Mouse (Mus musculus) cerebellum, postnatal 14 days (tissue): Measurements from ENCODE around the gene Anapc4.

Experiments used
- DNase-seq, 2 experiments: peaks; one replicate each; pipeline ENCODE4 v3.0.0; 2021; ENCODE audit warnings: mixed read lengths in 2 of 2

Anapc4 gene

DNA sequence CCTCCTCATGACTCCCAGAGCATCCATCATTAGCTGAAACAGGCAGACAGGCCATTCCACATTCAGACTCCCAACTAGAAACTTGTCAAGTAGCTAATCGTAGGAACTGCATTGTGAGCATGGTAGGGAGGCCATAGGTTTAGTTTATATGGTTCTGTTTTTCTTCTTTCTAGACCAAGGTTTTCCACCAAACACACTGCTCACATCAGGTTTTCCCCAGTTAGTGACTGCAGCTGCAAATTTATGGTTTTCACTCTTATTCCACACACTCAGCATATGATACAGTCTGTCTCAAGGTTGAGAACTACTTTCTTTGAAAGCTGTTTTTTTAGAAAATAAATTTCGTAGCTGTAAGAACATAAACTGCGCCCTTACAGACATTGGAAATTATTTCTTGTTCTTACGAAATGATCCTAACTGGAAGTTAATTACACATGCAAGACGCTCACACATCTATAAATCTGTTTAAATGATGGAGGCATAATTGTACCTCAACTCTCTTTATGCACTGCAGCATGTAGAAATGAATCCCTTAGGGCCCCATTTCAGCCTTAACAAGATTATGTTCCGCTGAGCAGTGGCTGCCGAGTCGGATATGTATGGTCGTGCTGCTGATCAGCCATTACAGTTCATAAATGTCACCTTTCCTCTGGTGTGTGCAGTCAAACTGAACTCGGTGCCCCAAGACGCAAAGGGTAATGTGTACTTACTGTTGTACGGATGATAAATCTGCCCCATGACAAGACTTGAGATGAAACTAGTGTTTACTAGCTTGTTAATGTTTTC lies 35.3 kb downstream of the Anapc4 start:
- no peak for DNase-seq

DNA sequence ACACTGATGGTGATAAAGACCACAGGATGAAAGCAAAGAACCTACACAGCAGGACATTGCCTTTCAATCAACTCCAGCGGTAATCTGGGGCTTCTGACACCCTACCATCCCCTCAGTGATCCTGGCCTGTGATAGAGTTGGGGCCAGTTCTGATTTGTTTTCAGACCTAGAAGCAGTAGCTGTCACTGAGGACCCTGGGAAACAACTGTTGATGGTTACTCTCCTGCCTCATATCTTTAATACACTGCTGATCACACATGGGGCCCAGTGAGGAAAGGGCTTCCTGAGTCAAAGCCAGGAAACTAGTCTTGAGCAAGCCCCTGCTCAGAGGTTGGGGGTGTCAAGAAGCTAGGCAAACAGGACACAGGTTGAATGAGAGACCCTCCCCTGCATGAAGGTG lies 37.6 kb downstream of the Anapc4 start:
- no peak for DNase-seq

DNA sequence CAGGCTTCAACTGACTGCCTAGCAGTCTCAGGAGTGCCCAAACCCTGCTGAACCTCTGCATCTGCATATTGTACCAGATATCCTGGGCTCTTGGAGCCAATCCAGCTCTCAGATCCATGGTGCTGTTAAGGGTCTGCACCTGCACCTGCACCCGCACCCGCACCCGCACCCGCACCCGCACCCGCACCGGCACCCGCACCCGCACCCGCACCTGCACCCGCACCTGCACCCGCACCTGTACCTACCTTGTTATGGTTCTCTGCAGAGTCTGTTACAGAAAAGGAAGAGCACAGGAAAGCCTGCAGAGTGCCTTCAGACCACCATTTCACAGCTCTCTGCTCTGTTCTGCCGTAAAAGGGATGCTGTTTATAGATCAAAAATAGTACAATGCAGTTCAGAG lies 38.2 kb downstream of the Anapc4 start:
- no peak for DNase-seq

DNA sequence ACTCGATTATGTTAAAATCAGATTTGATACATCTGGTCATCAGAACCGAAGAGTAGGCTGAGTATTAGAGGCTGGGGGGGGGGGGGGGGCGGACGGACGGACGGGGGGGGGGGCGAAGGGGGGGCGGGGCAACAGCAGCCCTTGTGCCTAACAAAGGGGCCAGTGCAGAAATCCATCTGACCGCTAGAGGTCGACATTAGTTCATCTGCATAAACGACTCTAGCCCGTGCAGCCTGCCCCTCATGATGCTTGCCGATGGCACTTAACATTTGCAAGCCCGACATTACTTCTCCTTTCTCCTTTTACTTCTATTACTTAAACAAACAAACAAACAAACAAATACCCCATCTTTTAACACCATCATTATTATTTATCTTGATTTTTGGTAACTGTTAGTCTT lies 45.0 kb downstream of the Anapc4 start:
- peak; percentile 86 to 87 for DNase-seq

DNA sequence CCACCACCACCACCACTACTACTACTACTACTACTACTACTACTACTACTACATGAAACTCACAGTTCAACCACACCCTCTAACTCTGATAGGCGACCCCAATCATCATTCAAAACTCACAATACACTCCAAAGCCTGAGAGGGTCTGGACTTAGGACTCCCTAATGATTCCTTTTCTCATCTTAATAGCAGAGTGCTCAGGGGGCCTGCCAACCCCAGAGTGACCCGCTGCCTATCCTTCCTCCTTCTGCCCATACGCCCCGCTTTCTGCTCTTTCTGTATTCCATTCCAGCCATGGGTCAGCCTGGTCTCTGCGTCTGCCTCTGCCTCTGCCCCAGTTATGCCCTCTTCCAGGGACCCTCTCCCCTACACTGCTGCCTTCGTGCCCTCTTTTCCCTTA lies 46.1 kb downstream of the Anapc4 start:
- no peak for DNase-seq

DNA sequence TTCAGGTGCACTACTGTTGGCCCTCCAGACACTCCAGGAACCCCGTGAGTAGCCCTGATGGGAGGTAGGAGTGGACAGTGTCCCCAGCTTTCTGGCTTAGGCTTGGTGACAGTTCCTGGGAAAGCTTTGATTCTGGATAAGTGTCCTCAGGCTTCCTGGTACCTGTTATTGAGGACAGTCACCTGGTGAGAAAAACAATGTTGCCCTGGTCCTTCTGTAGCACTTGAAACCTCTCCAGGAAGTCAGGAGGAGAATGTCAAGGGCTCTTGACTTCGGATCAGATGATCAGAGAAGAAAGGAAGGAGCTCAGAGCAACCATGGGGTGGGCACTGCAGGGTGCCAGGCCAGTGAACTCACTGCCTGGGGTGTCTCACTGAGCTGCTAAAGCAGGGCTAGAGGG lies 48.6 kb downstream of the Anapc4 start:
- DNase-seq: no peak

DNA sequence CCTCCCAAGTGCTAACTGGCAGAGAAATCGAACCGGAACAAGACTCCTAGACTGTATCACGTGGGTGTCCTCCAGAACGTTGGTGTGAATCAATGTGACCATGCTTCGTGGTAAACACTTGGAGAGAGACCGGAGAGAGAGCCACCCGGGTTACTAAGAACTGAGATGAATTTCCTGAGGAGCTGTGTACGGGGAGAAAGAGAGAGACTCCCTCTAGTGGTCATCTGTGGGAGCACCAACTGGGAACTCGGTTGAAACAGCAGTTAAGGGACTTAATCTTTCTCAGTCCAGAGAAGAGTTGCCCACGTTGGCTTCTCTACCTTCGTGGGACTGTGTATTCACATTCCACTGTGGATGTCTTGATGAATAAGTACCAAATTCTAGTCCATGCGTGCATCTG lies 53.3 kb downstream of the Anapc4 start:
- DNase-seq: peak; percentile 67 to 79

DNA sequence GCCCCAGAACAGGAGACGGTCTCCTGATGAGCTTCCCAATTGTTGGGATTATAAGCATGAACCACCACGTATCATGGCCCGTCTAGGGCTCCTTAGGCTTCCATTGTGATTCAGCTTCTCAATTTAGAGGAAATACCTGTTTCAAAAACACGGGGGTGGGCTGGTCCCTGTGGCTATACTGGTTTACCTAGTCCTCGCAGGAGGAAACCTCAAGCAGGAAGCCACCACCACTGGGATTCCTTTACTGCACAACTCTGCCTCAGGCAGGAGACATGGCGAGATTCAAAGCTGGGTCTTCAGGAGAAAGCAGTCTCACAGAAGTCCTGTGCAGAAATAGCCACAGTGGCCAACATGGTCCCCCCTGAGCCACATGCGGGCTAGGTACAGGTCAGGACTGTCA lies 56.1 kb downstream of the Anapc4 start:
- no peak for DNase-seq

DNA sequence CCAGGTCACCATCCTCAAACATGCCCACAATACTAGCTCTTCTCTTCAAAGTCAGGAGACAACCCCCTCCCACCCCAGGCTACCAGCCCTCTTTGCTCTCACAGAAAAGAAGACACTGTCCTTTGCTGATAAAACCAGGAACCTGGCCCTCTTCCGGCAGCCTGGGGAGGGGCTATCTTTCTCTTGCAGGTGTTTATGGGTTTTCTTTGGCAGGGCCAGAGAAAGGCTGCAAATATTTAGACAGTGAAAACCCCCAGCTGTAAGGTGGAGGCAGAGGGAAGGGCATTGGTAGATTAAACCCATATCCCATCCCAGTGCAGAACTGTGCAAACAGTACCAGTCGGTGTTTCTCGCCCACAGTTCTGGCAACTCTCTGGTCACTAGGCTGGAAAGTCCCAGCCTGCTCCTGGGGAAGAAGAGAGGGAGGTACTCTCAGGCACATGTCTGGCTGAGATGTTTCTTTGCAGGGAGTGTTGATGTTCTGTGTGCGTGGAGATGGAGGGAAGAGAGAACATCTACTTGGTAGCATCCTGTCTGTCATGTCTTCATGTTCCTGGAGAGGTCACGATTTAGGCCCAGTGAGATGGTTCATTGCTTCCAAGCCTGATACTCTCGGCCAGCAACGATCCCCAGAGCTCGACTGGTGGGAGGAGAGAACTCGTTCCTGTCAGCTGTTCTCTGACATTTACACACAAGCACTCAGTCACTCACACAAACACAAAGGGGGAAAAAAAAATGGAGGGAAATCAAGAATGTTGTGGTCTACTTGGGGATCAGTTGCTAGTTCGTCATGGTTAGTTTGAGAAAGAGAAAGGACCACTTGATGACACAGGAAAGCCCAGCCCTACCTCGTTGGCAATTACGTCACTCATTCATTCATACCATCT lies 58.4 kb downstream of the Anapc4 start:
- DNase-seq: no peak

DNA sequence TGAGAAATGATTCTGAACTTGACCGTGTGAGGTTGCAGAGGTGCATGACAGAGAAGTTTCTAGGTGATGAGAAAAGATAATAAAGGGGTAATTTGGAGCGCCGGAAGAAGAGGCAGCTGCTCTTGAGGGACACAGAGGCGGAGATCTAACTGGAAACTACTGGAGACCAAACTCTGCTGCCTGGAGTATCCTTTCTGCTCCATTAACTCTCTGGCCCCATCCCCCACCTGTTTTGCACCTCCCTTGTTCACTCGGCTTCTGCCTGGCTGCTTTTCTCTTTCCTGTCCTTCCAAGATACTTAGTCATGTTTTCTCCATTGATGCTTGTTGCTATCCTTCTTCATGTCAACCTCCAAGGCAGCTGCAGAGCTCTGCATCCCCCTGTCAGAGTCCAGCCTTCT lies 60.1 kb downstream of the Anapc4 start:
- DNase-seq: no peak

DNA sequence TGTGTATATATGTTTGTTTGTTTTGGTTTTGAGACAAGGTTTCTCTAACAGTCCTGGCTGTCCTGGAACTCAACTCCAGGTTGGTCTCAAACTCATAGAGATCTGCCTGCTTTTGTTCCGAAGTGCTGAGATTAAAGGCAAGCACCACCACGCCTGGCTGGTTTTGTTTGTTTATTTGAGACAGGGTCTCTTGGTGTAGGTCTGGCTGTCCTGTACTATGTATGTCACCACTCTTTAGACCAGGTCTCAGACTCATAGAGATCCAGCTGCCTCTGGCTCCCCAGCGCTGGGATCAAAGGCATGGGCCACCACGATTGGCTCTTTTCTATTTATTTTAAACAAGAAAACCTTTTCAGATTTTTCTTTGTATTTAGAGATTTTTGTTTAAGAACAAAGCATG lies 70.4 kb downstream of the Anapc4 start:
- no peak for DNase-seq

DNA sequence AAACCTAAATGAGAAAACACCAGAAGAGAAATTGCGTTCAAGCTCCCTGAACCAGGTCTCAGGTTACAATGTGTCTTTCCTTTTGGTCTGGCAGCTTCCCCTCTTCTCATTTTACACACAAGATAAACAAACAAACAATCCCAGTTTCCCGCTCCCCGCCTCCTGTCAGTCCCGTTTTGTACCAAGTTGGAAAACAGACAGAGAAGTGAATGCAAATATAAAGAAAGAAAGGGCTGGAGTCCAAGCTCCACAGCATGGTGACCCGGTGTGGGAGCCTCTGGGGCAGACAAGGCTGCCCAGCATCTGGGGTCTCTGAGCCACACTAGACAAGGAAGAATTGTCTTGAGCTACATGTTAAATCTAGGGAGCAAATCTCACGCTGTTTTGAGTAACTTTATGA lies 70.9 kb downstream of the Anapc4 start:
- no peak for DNase-seq

DNA sequence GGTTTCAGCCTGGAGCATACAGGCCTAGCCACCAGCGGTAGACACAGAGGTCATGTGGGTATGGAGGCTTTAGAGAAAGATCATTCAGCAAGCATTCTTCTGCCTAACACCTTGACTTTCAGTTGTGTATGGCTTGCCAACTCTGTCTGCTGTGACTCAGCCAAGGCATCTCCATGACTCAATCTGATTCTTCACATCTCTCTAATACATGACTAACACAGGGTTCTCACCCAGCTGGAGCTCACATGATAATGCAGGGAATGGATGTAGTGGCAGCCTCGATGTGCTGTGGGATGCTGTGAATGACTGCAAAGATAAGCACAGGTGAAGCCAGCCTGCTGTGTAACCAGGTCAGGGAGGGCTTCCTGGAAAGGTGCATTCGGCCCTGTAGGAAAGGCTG lies 74.4 kb downstream of the Anapc4 start:
- no peak for DNase-seq

DNA sequence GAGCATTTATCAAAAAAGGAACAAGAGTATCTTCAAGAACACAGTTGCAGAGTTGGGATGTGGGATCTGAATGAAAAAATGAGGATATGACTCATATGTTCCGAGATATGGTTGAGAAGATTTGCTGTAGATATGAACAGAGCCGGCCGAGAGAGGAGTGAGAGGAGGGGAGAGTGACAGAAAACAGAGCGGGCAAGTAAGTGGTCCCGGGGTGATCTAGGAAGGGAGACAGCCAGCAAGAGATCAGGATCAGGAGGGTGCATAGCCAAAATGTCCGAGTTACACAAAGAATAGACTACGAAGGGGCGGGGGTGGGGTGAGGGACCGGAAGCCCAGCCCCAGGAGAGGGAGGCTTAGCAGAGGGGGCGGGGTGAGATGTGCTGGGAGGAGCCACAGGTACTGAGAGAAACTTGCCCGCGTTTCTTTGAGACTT lies 76.4 kb downstream of the Anapc4 start:
- no peak for DNase-seq

DNA sequence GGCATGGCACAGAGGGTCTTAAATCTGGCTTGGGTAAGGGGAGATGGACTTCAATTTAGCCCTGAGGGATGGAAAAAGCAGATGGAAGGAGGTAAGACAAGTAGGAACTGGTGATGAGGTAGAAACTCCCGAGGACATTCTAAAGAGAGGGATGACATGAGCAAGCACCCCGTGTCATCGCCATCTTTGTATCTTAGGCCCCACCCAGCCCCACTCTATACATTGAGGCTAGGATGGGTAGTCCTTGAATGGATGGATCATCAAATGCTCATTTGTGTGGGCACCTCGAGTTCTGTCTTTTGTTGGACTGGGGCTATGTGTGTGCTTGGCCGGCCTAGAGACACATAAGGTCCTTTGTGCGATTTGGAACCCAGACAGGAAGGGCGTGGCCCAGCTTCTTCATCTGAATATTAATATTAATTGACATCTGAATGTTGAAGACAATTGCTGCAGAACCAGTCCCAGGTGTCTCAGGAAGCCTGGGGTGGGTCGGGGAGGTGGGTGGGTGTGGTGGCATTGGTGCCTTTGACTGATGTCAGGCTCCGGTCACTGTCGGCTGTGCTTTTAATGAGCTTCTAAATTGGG lies 77.6 kb downstream of the Anapc4 start:
- no peak for DNase-seq

DNA sequence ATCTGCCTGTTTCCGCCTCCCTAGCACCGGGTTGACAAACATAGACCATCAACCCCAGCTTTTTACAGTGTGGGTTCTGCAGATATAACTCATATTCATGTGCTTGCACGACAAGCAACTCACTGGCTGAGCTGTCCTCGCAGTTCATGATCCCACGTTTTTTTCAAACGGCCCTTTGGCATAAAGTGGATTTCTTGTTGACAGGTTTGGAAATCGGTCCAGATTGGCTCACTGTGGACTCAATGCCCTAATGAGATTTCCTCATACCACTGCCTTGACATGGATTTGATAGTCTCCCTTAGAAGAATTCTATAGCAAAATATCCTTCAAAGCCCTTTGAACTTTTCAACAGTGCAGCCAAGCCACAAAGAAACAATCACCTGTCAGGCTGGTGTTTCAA lies 79.9 kb downstream of the Anapc4 start:
- peak in 1 of 2 experiments; percentile 20 for DNase-seq

DNA sequence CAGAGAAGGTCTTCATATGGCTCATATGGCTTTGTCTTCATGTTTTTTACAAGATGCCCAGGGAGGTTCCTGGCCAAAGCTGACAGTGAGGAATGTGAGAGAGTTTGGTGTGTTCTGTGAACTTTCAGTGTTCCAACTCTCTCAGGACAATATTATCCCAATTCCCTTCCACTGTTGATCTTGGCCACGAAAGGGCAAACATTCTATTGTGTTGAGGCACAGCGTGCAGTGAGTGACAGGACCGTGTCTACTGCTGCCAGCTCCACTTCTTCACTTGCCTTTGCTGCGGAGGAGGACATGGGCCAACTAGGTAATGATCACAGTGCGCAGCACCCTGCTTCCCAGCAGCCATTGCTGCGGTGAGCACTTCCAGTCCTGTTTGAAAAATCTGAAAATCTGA lies 82.4 kb downstream of the Anapc4 start:
- no peak for DNase-seq
